Mouse (Mus musculus) frontal cortex, postnatal 36 days (tissue): ENCODE measurements around the gene Gm20388.

Experiments used
- DNase-seq, 2 experiments: peaks; one replicate each; pipeline ENCODE4 v3.0.0; 2022; ENCODE audit warnings: low spot score in 2 of 2

Gm20388 gene

GRCm38 (mm10) chr8:120255406-120255987 lies 344.9 kb downstream of the Gm20388 start:
- DNase-seq: no peak

DNA sequence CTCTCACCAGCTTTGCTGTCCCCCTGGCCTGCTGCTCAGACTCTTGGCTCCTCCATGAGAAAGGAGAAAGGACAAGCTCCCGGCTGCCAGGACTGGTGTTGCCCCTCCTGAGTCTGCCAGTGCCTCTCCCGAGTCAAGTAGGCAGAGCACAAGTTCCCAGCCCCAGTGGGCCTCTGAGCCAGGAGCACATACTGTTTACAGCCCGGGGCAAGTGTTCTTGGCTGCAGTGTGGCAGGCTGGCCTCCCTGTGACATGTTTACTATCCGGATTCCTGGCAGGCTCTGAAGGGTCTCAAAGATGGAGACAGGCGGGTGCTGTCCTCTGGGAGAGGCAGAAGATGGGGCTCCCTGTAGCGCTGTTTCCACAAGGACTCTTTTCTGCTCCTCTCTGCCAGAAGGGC lies 346.3 kb downstream of the Gm20388 start:
- no peak for DNase-seq

- DNase-seq: no peak
Measured at GRCm38 (mm10) chr8:120259206-120259605, 348.6 kb downstream of the Gm20388 start.

GRCm38 (mm10) chr8:120260677-120261076 lies 350.0 kb downstream of the Gm20388 start:
- DNase-seq: no peak

DNA sequence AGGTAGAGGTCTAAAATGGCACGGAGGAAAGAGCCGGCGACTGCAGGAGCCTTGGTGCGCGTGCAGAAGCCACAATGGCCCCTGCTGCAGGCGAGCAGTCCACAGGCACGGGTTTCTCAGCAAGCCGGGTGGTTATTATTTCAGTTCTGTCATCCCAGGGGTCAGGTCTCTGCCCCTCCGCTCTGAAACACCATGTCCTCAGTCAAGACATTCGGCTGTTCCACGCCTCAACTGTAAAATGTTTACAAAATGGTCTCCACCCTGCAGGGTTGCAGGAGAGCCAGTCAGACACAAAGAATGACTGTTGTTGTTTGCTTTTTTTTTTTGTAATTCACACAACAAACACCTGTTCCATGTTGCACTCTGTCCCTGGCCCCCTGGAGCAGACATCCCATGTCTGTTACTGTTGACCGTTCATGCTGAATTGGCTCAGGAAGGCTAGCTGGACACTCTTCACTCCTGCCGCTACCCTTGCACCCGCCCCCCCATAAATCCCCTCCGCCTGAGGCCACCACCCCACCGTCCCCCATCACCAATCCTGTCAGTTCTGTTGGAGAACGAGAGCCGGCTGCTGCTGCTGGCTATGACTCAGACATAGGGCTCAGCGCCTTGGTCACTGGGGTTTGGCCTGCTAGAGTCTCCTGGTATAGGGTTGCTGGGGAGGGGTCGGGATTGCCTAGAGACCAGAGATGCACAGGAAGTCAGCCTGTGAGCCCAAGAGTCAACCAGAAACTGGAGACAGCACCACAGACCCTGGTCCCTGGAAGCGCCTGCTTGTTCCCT lies 350.9 kb downstream of the Gm20388 start:
- DNase-seq: no peak

GRCm38 (mm10) chr8:120263879-120264278 lies 353.2 kb downstream of the Gm20388 start:
- DNase-seq: no peak

GRCm38 (mm10) chr8:120264388-120264943 lies 353.8 kb downstream of the Gm20388 start:
- DNase-seq: no peak

- DNase-seq: peak; percentile 82 to 88
Measured at GRCm38 (mm10) chr8:120264944-120265453, 354.4 kb downstream of the Gm20388 start.

GRCm38 (mm10) chr8:120265471-120265870 lies 354.8 kb downstream of the Gm20388 start:
- no peak for DNase-seq

- peak in 1 of 2 experiments; percentile 57 for DNase-seq
Measured at GRCm38 (mm10) chr8:120268541-120268980, 357.9 kb downstream of the Gm20388 start.

GRCm38 (mm10) chr8:120270449-120270848 lies 359.8 kb downstream of the Gm20388 start:
- peak in 1 of 2 experiments; percentile 55 for DNase-seq

DNA sequence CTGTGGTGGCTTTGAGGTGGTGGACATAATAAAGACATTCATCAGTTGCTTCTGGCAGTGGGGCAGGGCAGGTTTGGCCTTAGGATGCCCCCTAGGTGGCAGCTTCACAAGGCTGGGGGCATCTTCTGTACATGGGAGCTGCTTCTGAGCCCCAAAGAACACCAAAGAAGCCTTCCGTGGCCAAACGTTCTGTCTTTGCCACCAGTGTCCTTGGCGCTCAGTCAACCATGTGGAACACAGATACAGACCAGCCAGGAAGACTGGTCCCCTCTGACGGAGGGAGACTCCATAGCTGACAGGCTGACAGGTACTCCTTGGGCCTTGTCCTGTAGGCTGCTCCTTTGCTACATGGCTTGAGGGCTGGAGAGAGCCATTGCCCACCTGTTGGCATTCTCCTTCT lies 362.8 kb downstream of the Gm20388 start:
- DNase-seq: no peak

DNA sequence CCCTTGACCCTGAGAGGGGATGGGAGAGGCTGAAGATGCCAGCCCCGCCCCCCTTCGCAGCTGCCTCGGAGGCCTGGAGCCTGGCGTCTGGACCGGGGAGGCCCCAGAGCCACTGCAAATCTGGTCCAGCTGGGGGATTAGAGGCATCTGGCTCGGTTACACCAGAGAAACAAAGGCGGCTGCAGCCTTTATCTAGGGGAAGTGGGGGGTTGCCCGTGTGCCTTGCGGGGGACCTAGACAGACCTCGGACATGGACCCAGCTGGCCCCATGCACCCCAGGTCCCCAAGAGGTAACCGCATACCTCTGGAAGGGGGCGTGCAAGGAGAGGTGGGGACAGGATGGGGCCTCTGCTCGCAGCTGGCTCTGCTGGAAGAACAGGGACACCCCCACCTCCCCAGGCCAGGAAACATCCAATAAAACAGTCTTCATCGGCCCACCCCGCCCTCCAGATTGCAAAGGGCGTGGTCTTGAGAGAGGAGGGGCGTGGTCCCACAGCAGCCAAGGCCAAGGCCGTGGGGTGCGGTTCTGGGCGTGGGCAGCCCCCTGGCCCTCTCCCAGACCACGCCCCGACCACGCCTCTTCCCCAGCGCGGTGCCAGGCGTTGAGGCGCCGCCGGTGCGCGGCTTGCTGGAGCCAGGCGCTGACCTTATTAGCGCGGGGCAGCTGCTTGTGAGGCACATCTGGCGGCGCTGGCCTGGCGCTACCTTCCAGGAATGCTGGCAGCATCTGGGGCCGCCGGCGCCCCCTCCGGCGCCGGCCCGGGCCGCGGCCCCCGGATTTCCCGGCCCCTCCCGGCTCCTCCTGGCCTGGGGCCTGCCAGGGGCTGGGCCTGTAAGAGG lies 365.6 kb downstream of the Gm20388 start:
- DNase-seq: peak in 1 of 2 experiments; percentile 53

- no peak for DNase-seq
Measured at GRCm38 (mm10) chr8:120276891-120277426, 366.3 kb downstream of the Gm20388 start.

DNA sequence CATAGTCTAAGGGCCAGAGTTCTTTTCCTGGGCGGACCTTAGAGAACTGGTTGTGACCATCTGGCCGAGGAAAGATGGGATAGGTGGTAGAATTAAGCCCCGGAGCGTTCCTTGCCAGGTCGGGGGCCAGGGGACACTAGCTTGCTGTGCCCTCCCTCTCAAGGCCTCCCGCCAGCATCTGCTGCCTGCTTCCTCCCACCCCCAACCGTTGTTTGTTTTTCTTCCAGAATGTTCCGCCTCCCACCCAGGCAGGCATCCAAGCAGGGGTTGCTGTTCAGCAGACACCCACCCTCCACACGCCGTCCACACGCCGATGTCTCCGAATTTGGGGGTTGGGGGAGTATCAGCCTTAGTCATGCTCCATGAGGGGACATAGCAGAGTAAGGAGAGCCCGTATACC lies 367.4 kb downstream of the Gm20388 start:
- no peak for DNase-seq

DNA sequence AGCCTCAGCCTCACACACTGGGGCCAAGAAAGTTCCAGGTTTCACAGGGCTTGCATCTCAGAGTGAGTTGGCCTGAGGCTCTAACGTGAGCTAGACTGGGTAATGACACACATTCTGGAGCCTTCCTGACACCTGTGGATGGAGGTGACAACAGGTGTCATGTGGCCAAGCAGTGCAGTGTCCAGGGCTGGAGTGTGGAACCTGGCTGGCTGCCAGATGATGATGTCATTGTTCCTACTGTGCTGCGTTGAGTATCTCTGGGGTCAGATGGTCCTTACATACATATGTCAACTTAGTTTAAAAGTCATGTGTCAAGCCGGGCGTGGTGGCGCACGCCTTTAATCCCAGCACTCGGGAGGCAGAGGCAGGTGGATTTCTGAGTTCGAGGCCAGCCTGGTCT lies 368.8 kb downstream of the Gm20388 start:
- no peak for DNase-seq

DNA sequence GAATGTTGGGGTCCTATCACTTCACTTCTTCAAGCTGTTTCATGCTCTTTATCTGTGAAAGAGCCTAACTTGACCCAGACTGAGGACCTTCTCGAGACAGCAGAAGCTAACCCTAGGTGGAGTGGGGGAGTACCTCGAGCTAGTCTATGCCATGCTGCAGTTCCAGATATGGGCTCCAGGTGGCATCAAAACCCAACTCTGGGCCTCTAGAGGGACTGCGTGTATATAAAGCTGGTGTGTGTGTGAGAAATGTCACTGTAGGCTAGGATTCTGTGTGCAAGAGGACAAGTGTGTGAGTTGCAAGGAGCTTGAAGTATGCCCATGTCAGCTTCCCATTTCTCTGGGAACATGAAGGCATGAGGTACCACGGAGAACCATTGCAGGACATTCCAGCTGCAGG lies 370.8 kb downstream of the Gm20388 start:
- DNase-seq: peak; percentile 83 to 86

GRCm38 (mm10) chr8:120282465-120282864 lies 371.8 kb downstream of the Gm20388 start:
- no peak for DNase-seq

DNA sequence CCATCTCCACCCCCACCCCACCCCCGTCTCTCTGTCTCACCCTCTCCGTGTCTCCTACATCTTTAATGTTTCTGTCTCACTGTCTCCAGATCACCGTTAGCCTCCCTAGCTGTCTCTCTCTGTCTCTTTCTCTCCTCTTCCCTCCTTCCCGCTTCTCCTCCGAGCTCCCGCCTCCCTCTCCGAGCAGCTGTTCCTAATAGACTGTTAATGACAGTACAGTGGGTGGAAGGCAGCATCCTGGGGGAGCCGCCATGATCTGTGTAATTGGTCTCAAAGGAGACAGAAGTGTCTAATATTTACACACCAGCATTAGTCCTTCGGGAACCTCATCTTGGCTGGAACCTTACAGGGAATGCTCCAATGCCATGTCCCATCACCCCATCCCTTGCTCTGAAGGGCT lies 373.6 kb downstream of the Gm20388 start:
- DNase-seq: no peak

DNA sequence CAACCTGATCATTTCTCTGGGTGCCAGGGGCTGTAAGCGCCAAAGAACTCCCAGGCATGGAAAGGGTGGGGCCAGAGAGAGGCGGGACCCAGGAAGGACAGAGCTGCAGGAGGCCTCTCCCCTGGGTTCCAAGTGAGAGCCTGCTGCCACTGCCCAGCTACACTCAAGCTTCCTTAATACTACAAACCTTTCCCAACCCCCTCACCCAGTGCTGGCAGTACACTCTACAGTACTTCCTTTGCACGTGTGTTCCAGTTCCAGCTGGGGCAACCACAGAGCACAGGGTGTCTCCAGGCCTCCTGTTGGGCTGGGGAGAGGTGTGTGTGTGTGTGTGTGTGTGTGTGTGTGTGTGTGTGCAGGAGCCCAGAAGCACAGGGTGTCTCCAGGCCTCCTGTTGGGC lies 374.4 kb downstream of the Gm20388 start:
- no peak for DNase-seq

DNA sequence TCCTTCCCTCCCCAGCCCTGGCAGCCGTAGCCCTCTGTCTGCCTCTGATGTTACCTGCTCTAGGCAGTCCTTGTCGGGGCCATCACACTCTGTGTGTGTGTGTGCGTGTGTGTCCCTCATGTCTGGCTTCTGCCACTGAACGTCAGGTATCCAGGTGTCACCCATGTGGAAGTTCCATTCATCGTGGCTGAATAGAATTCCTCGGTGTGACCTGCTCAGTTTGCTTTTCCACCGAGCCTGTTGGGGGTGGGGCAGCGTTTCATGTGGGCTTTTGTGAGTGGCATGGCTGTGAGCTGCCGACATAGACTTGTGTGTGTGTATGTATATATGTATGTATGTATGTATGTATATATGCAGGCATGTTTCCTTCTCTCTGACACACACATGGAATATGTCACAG lies 375.2 kb downstream of the Gm20388 start:
- no peak for DNase-seq
